Mouse (Mus musculus) C2C12 (cell line): ENCODE data around the gene Rock2. TPM values are rescaled to one million over a fixed set of nuclear protein-coding genes. Genes with fewer than 3 reads are reported as not detected.

Source experiments
- H3K27me3 ChIP-seq: one replicate; pipeline ENCODE4 v1.6.1; 2011; ENCODE audit not compliant: control insufficient read depth, insufficient read depth, insufficient read length
- H3K36me3 ChIP-seq: one replicate; pipeline ENCODE4 v1.6.1; 2011; ENCODE audit not compliant: control insufficient read depth, insufficient read depth
- H3K4me3 ChIP-seq: one replicate; pipeline ENCODE4 v1.5.1; 2011; ENCODE audit warnings: mild to moderate bottlenecking, control low read depth; ENCODE audit not compliant: poor library complexity, insufficient read depth, severe bottlenecking
- H3K79me2 ChIP-seq: one replicate; pipeline ENCODE4 v1.6.1; 2011; ENCODE audit not compliant: control insufficient read depth, insufficient read depth
- H3K79me3 ChIP-seq: one replicate; pipeline ENCODE4 v1.6.1; 2011; ENCODE audit warnings: low read depth, control low read depth
- H3ac ChIP-seq: one replicate; pipeline ENCODE3; 2011; ENCODE audit warnings: low read depth; ENCODE audit not compliant: control insufficient read depth, insufficient read length
- CEBPB ChIP-seq: IDR thresholded peaks from one replicate; pipeline ENCODE4 v1.6.1; 2011; ENCODE audit warnings: low read depth, mild to moderate bottlenecking, control low read depth, moderate library complexity
- CTCF ChIP-seq: IDR thresholded peaks from one replicate; pipeline ENCODE4 v1.5.1; 2011; ENCODE audit not compliant: control insufficient read depth, insufficient read depth, insufficient read length
- FOSL1 ChIP-seq: IDR thresholded peaks from one replicate; pipeline ENCODE4 v1.8.0; 2011; ENCODE audit warnings: mild to moderate bottlenecking, low read length; ENCODE audit not compliant: poor library complexity, insufficient read depth, severe bottlenecking
- MAX ChIP-seq: IDR thresholded peaks from one replicate; pipeline ENCODE4 v1.6.1; 2011; ENCODE audit warnings: mild to moderate bottlenecking, control low read depth
- MYOD1 ChIP-seq: IDR thresholded peaks from one replicate; pipeline ENCODE4 v1.6.1; 2011; ENCODE audit warnings: low read depth; ENCODE audit not compliant: control insufficient read depth, insufficient read length
- MYOG ChIP-seq: IDR thresholded peaks from one replicate; pipeline ENCODE4 v1.6.1; 2011; ENCODE audit not compliant: control insufficient read depth, insufficient read length; ENCODE audit errors: extremely low read depth
- USF1 ChIP-seq: IDR thresholded peaks from one replicate; pipeline ENCODE4 v1.6.1; 2011; ENCODE audit warnings: low read depth, mild to moderate bottlenecking, control low read depth, moderate library complexity
- polyA plus RNA-seq: library from polyadenylated mRNA; unstranded; fragments of >200 nt; fragmentation: generic; extraction: Trizol; gene quantifications from one replicate; pipeline ENCODE4 v1.2.1, GENCODE M21; 2012; ENCODE audit warnings: missing spikeins

The Rock2 gene
- polyA plus RNA-seq, 1 experiment: 15.9 TPM

- Histone ChIP-seq H3K79me3 (no peaks in the 10 kb centered on the region), H3K27me3 (no peaks in the 10 kb centered on the region), H3K79me2 (no peaks in the 10 kb centered on the region), H3K36me3 (no peaks in the 10 kb centered on the region), H3ac (no peak overlapping the region), H3K4me3 (no peak overlapping the region)
- TF ChIP-seq MYOD1 (no peak), CEBPB (no peak), USF1 (no peak), CTCF (no peak), FOSL1 (no peak), MYOG (no peak), MAX (no peak)
Observed at GRCm38 (mm10) chr12:17022145-17022544, 127.5 kb downstream of the Rock2 start.

DNA sequence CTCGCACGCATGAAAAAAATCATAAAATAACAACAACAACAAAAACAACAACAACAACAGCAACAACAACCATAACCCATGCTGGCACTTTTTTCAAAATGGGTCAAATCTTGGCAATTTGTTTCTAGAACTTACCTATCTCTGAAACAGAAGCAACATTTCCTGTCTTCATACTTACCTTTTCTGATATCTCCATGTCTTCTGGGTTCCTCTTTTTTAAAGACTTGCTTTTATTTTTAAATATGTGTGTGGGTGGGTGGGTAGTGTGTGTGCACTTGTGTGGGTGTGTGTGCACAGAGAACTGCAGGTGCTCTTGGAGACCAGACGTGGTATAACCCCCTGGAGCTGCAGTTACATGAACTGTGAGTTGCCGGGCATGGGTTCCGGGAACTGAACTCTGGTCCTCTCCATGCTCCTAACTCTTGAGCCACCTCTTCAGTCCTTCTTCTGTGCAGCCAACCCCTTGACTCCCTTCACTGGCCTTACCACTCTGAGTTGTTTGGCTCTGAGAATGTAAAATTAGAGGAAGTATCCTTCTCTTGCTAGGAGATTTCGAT is 129.9 kb downstream of the Rock2 start:
- Histone ChIP-seq H3ac (no peak overlapping the region), H3K36me3 (no peaks in the 10 kb centered on the region), H3K79me3 (no peaks in the 10 kb centered on the region), H3K27me3 (no peaks in the 10 kb centered on the region), H3K79me2 (no peaks in the 10 kb centered on the region), H3K4me3 (no peak overlapping the region)
- no peak for TF ChIP-seq CEBPB
- no peak for TF ChIP-seq MYOG
- no peak for TF ChIP-seq USF1
- TF ChIP-seq MAX: no peak
- no peak for TF ChIP-seq CTCF
- no peak for TF ChIP-seq MYOD1
- no peak for TF ChIP-seq FOSL1

DNA sequence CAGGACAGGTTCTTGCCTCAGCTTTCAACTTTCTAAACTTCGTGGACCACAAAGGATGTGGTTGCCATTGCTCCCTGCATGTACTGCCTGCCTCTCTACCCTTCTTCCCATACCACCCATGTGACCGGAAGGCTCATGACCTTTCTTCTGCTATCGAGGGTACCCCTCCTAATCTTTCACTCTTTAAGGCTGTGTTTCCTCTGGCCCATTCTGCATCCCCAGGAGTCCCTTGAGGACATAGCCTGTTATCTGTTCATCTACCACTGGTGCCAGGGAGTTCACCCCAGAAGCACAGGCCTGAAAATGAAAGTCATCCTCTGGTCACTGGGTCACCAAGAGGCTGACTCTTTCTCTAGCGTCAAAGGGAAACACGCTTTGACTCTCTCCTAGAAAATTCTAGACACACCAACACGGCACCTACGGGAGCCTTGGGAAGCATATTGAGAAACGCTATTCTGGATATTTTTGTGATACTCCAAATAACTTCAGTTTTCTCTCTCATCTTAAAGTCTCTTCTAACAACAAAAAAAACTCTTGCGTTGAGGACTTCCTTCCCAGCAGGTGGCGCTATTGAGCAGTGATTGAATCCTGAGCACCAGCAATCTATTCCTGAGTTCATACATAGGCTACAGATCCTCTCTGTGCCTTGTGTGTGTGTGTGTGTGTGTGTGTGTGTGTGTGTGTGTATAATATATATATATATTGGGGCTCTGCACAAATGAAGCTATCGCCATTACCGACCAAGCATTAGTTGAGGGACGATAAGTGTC is 138.2 kb downstream of the Rock2 start:
- Histone ChIP-seq H3K27me3 (no peaks in the 10 kb centered on the region), H3ac (no peak overlapping the region), H3K36me3 (no peaks in the 10 kb centered on the region), H3K79me2 (peaks cover 12% of the 10 kb centered on the region), H3K4me3 (no peak overlapping the region), H3K79me3 (no peaks in the 10 kb centered on the region)
- no peak for TF ChIP-seq MYOD1
- TF ChIP-seq MYOG: no peak
- no peak for TF ChIP-seq MAX
- no peak for TF ChIP-seq CTCF
- TF ChIP-seq FOSL1: no peak
- TF ChIP-seq USF1: no peak
- TF ChIP-seq CEBPB: no peak

- Histone ChIP-seq H3K79me2 (peaks cover 12% of the 10 kb centered on the region), H3ac (peak overlapping the region; percentile 77), H3K4me3 (peak overlapping the region; percentile 34), H3K27me3 (no peaks in the 10 kb centered on the region), H3K79me3 (no peaks in the 10 kb centered on the region), H3K36me3 (no peaks in the 10 kb centered on the region)
- no peak for TF ChIP-seq CEBPB
- peak; percentile 97 for TF ChIP-seq MAX
- peak; percentile 44 for TF ChIP-seq MYOD1
- TF ChIP-seq CTCF: no peak
- TF ChIP-seq MYOG: no peak
- no peak for TF ChIP-seq USF1
- no peak for TF ChIP-seq FOSL1
Observed at GRCm38 (mm10) chr12:17033464-17033841, 138.8 kb downstream of the Rock2 start.

DNA sequence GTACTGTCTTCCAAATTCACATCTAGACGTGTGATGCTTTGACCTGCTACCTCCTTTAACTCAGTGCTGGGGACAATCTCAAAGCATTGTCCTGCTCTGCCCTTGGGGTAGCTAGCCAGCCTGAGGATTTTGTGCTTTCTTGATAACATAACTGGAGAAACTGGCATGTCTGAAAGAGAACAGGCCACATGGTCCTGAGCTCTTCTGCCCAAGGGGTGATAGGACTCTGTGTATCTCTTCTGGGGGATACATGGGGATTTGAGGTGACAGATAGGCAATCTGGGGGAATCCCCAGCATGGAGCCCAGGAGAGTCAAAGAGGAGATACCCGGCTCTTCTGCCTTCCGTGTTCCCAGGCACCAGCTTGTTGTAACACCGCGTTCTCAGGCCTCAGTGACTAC is 140.0 kb downstream of the Rock2 start:
- no peak overlapping the region for H3K4me3 ChIP-seq
- no peaks in the 10 kb centered on the region for H3K27me3 ChIP-seq
- TF ChIP-seq MYOG: no peak
- no peak for TF ChIP-seq CEBPB
- TF ChIP-seq USF1: no peak
- TF ChIP-seq MYOD1: no peak
- TF ChIP-seq CTCF: no peak
- TF ChIP-seq FOSL1: no peak
- TF ChIP-seq MAX: no peak
- H3ac ChIP-seq: no peak overlapping the region
- H3K36me3 ChIP-seq: no peaks in the 10 kb centered on the region
- peaks cover 12% of the 10 kb centered on the region for H3K79me2 ChIP-seq
- H3K79me3 ChIP-seq: no peaks in the 10 kb centered on the region

DNA sequence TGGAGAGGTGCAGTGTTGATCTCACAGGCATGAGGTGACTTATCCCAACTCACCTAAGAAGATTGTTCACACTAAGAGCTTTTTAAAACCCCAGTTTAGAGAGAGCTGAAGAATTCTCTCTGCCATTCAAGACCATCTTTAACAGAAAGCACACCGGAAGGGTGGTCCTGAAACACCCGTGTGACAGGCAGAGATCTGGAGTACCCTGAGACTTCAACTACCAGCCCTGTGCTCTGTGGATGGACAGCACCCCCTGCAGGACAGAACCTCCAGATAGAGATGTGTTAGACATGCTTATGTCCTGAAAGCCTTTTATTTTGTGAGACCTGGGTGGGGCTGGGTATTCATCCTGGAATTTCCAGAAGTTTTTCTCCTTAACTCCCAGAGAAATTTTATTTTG is 140.4 kb downstream of the Rock2 start:
- Histone ChIP-seq H3K79me2 (peaks cover 12% of the 10 kb centered on the region), H3K27me3 (no peaks in the 10 kb centered on the region), H3K79me3 (no peaks in the 10 kb centered on the region), H3K36me3 (no peaks in the 10 kb centered on the region), H3K4me3 (no peak overlapping the region), H3ac (no peak overlapping the region)
- TF ChIP-seq USF1 (no peak), MAX (no peak), MYOD1 (no peak), CEBPB (no peak), CTCF (no peak), MYOG (no peak), FOSL1 (no peak)
